Mouse (Mus musculus): Measurements from ENCODE around the gene Dock10. TPM values are rescaled to one million over a fixed set of nuclear protein-coding genes. Genes with fewer than 3 reads are reported as not detected.

Gene Dock10
- polyA plus RNA-seq (2012; rRNA removed; ENCODE audit: low replicate concordance), result 7.7 and 9.5 TPM in 2 replicates

DNA sequence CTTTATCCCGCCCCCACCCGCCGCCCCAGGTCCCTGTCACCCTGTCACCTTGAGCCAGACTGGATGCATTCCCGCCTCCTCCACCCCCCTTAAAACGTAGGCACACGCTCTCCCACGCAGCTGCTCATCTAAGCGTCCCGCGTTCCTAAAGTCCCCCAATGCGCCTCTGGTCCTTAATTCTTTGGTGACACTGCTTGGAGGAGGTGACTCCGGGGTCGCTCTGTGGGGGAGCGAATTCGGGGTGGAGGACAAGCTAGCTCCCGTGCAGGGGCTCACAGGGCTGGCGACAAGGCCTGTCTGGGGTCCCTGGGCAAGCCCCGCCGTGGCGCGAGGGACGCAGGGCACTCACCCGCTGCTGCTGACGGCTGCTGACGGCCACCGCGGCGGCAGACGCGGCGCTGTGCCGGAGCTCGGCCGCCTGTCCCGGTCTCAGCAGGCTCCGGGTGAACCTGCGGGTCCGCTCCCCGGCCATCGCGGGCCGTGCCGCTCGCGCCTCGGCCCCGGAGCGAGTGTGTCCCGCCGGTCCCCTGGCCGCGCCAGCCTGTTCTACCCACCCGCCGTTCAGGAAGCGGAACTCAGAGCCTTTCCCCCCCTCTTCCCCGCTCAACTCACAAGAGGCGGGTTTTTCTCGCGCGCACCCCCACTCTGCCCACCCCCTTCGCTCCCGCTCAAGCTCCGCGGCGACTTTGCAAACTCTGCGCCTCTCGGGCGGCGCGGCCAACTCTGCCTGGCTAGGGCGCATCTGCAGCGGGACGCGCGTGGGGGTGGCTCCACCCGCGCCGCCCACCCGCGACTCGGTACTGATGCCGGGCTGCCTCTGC is at the start of gene Dock10:
Dock10 (minus strand) TSS at position 551 of the 821 bp plus-strand sequence.

DNA sequence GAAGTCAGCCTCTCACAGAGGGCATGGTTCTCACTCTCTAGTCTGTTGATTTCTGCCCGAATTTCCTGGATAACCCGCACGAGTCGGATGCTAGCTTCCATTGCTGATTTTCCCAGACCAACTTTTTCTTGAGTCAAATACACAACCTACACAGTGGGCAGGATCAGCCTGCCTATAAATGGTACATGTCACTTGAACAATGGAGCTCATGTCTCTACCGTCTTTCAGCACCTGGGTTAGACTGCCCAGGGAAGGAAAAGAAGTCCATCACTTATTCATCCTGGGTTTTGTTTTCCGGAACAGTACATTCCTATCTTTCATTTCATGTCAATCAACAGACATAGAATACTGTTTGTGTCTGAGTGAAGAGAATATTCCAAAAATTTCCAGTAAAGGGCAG is 297.0 kb downstream of the Dock10 start, which contains the start of gene Gm45261:
Gm45261 (minus strand) TSS at position 101 of the 400 bp plus-strand sequence.

Measured in subcutaneous adipose tissue, adult 2 months (tissue).